Mouse (Mus musculus) c-Kit-positive CD71-negative TER-119-negative erythroid progenitor cells, embryonic 14.5 days (primary cell): ENCODE data around the gene Sprr4.
"Not testable (repeated sequence)": the region's sequence is repeated elsewhere in the genome, so short reads cannot be mapped to it uniquely, and the experiment has no call there.

ENCODE experiments used
- DNase-seq: peaks from one replicate; pipeline ENCODE4 v3.0.0-alpha.2; 2013; ENCODE audit warnings: low read depth

Gene Sprr4

DNA sequence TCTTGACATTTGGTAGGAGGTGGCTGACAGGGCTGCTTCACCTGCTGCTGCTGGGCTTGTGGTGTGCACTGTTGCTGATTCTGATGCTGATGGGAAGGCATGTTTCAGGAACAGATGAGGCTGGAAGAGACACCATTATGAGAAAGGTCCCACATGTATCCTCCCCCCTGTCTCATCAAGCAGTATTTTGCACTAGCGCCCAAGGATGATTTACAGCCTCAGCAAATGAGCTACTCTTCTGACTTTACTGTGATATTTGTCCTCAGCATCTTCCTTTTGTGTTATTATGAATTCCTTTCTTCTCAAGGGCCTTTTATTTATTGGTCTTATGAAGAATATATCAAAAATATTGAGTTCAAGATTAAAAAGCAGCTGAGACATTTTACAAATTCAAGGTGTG lies at the start of gene Sprr4:
TSS of gene Sprr4 (minus strand) at position 101 of the 400 bp plus-strand sequence.
- DNase-seq, result no peak

DNA sequence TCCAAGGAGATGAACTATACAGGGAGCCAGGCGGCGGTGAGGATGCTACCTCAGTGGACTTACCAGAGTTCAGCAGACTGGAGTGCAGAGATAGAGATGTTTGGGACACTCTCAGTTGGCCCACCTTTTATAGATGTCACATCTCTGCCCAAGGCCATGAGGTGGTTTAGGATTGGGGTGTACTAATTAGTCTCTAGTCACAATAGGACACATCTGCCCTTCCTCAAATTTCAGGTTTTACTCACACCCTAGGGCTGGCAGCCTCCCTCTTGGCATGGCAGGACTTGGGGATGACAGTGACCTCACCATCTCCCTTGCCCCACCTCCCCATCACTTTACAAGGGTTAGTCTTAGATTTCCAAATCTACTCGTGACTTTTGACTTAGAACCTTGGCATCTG lies 34.1 kb upstream of the Sprr4 start, which contains the start of gene 2310046K23Rik:
TSS of gene 2310046K23Rik (minus strand) at position 101 of the 400 bp plus-strand sequence.
- DNase-seq, result no peak

DNA sequence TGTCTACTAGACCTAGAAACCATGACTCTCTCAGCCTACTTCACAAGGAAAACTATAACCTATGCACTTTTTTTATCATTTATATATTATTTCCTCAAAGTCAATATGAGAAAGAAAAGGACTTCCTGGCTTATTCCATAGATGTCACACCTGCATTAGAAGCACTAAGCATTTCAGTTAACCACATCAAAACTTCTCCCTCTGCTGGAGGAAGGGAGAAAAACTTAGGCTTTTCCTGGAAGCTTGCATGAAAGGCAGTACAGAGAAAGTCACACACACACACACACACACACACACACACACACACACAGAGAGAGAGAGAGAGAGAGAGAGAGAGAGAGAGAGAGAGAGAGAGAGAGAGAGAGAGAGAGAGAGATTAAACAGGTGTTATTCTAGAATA lies 12.0 kb upstream of the Sprr4 start:
- DNase-seq, result no peak

DNA sequence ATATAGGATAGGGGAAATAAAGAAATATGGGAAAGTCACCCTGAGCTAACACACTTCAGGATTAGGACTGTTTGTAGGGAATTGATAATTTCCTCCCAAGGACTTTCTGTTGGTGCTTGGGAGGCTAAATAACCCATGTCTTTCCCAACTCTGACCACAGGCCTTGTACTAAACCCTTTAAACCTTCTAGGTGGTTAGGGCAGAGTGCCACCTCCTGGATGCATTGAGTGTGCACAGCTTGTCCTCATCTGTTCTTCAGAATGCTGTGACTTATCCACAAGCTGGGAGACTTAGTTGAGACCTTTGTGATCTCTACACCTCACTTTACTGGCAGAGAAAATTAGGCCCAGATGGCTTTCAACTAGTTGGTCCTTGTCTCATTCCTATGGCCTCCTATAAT lies 10.5 kb upstream of the Sprr4 start:
- DNase-seq, result no peak

DNA sequence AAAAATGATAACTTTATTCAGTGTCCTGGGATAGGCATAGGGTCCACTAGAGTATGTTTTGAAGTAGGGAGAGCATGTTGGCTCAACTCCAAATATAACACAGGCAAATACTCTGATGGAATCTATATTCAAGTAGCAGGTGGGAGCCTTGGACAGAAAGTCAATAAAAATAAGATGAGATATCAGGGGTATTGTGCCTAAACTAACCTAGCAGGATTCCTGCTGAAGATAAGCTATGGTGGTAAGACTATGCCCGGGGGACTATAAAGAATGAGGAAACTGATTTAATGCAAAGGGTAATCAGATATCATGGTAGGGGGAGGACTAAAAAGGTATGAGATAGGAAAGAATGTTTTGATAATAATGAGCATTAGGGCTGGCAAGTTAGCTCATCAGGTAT lies 7.9 kb upstream of the Sprr4 start:
- DNase-seq, result no peak

DNA sequence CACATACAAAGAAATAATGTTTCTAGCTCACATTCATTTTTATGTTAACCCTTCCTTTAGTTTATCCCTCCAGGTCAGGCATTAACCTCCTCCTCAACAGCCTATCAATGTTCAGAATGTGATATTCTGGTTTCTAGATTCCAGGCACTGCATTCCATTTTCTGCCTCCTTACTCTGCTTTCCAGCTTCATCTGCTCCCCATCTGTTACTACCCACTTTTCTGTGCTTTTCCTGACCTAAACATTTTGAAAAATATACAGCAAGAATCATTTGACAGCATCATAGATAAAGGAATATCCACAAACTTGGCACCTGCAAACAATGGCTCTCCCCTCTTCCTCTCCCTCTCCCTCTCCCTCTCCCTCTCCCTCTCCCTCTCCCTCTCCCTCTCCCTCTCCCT lies 3.2 kb upstream of the Sprr4 start:
- DNase-seq, result no peak

DNA sequence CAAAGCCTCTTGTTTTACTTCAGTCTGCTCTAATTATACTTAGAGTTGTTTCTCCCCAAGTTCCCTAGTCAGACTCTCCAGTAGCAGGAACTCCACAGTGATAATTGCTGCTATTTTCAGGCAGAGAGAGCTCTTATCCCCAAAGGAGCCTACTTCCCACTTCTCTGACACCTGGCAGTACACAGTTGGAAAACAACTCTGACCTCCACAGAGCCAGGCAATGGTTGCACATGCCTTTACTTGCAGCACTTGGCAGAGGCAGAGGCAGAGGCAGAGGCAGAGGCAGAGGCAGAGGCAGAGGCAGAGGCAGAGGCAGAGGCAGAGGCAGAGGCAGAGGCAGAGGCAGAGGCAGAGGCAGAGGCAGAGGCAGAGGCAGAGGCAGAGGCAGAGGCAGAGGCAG lies 10.0 kb downstream of the Sprr4 start:
- DNase-seq, result not testable (repeated sequence)

DNA sequence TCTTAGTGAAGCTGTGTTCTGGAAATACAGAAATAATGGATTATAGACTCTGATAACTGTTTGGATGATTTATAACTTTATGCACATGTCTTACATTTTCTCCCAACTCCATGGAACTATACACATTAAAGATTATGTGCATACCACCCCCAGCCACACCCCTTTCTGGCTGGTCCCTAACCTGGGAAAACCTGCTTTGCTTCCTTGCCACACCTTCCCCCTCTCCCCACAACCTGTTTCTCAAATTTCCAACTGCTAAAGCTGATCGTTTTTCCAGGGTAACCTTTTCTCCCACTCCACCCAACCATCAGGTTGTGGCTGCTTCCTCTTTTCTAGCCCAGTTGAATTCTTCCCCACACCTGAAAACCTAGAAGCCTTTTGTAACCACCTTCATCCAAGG lies 14.0 kb downstream of the Sprr4 start:
- no peak for DNase-seq

DNA sequence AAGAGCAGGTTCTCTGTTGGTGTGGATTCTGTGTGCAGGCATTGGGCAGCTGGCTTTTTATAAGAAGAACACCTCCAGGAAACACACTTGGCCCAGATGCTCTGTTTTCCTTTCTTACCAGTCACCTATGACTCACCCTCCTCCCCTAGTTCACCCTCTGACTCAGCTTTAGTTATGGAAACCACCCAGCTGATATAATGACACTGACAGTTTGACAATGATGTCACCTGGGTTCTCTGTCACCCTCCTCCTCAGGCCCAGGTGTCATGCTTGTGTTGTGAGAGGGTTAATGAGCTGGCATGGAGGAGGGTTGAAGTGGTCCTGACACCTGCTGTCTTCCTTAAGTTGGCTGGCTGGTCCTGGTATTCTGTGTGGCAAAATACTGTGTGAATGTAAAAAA lies 14.4 kb downstream of the Sprr4 start, which contains the start of gene Sprr1a:
TSS of gene Sprr1a (minus strand) at position 33 of the 400 bp plus-strand sequence.
- DNase-seq, result no peak

DNA sequence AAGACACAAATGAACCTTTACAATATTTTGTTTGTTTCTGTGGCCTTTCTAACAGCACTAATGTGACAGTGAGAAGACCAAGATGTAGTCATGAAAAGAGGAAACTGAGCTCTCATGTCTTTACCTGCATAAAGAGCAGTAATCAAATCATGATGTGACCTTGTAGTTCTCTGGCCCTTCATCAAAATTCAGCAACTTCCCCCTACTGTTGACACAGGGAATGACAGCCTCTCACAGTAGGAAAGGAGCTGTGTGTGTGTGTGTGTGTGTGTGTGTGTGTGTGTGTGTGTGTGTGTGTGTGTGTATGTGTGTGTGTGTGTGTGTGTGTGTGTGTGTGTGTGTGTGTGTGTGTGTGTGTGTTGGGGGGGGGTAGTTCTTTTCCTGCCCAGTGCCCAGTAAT lies 19.0 kb downstream of the Sprr4 start:
- not testable (repeated sequence) for DNase-seq

DNA sequence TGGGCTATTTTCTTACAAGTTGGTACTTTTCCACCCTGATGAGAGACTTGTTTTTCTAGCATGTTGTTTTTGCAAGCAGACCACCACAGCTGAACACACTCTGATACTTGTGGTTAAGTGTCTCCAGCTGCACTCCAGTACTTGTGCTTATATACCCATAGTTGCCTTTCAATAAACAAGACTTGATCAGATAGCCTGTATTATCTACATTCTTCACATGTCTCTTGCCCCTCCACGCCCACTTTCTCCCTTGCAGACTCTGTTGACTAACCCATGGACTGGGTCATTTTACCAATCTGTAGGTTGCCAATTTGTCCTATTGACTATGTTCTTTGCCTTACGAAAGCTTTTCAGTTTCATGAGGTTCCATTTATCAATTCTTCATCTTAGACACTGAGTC lies 30.2 kb downstream of the Sprr4 start:
- no peak for DNase-seq

DNA sequence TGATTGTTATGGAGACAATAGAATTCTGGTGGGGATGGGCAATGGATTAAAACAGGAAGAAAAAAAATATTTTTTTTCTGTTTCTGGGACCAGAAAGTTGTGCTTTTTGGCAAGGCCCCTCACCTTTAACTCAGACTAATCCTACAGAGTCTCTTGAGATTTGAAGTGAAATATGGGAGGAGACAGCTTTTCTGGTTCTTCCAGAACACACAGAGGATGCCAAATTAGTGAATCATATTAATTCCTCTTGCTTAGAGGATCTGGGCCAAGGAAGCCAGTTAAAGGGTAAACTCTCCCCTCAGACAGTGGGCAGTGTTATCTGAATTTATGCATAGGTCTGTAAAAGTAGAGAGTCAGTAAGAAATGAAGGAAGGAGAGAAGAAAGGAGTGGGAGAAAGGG lies 32.9 kb downstream of the Sprr4 start:
- DNase-seq, result no peak

DNA sequence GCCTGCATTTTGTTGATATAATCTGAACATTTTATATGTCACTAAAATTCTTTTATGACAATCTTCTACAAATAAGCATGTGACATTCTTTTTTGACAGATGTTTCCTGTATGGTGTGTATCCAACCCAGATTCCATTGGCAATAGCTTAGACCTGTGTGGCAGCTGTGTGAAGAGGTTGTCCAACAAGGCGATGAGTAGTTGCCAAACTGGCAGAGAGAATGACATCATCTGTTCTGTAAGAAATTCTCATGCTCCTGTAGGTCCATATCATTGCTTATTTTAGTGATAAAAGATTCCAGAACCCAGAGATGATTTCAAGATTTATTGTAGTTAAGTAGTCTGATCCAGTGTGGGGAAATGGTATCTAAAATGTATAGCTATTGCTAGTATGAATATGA lies 33.7 kb downstream of the Sprr4 start:
- no peak for DNase-seq

DNA sequence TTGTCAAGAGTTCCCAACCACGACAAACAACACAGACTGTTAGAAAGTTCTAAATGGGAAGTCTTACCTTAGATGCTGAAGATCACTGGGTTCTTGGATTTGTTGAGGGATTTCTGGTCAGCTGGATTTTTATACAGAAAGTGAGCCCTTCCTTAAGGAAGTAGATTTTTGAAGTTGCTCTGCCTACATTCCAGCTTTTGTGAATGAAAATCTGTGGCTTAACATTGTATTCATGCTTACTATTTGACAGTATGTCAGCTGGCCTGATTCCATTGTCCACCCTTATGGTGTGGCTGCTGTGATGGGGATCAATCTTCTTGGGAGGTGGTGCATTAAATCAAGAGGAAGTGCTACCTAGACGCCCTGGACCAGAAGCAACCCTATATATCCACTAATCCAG lies 41.7 kb downstream of the Sprr4 start, which contains the start of gene Sprr3:
TSS of gene Sprr3 (minus strand) at position 101 of the 400 bp plus-strand sequence.
- DNase-seq, result no peak

DNA sequence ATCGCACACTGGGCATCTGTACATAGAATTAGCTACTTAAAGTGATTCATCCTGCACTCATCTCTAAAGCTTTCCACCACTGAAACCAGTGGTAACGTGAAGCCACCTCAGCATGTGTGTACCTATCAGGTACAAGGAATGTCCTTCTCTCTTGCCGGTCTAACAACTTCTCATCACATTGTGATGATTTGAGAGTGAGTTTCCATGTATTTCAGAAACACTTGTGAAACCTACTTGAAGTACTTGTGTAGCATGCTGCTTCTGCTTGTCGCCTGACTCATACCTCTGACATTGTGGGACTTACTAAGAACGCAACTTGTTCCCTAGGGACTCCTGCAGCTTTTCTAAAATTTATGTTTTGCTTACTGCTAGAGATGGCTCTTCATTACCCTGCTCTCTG lies 45.1 kb downstream of the Sprr4 start:
- no peak for DNase-seq
